Mouse (Mus musculus): ENCODE data around the gene Lipt2. TPM values are rescaled to one million over a fixed set of nuclear protein-coding genes. Genes with fewer than 3 reads are reported as not detected.

Gene Lipt2
- polyA plus RNA-seq, 1 experiment = 0.02 TPM

DNA sequence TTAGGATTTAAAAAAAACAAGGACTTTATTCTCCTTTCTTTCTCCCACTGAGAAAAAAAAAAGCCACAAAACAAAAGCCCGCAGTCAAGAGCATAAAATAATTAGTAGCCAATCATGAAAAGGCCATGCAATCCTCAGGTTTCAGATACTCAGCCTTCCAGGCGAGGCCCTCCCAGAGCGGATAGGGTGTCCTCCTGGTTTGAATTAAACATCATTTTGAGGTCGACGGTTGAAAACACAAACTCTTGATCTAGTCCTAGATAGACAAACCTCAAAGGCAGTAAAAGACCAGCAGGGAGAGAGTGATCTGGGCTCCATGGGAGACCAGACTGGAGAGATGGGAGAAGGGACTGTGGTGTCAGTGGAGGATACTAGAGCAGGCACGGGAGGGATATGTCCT is 45.8 kb downstream of the Lipt2 start:
- TF ChIP-seq GATA1 (IDR thresholded peaks at IDR 0.05; ENCODE audit: low read length) = no peak
- TF ChIP-seq TAL1 (IDR thresholded peaks at IDR 0.05; ENCODE audit: low read length) = no peak

GRCm38 (mm10) chr7:100206144-100206543 is 47.1 kb downstream of the Lipt2 start:
- Histone ChIP-seq H3K36me3 (ENCODE audit: control insufficient read depth) (no peaks in the 10 kb centered on the region), H3K9me3 (ENCODE audit: control insufficient read depth, low read length) (peaks cover 3% of the 10 kb centered on the region; the same call in 1 of the 2 replicates), H3K27me3 (ENCODE audit: control insufficient read depth) (peaks cover 4% of the 10 kb centered on the region; the same call in 1 of the 2 replicates), H3K4me3 (replicated peaks) (no peak overlapping the region), H3K4me1 (ENCODE audit: control insufficient read depth) (no peaks in the 10 kb centered on the region)
- no peak for TF ChIP-seq GATA1 (IDR thresholded peaks at IDR 0.05; ENCODE audit: low read length)
- no peak for TF ChIP-seq TAL1 (IDR thresholded peaks at IDR 0.05; ENCODE audit: low read length)

More for the DNA sequence above, 45.8 kb downstream of the Lipt2 start:
- Histone ChIP-seq H3K36me3 (ENCODE audit: control insufficient read depth) (no peaks in the 10 kb centered on the region), H3K27me3 (ENCODE audit: control insufficient read depth) (peaks cover 4% of the 10 kb centered on the region; the same call in 1 of the 2 replicates), H3K4me3 (replicated peaks) (no peak overlapping the region), H3K4me1 (ENCODE audit: control insufficient read depth) (no peaks in the 10 kb centered on the region), H3K9me3 (ENCODE audit: control insufficient read depth, low read length) (peaks cover 3% of the 10 kb centered on the region; the same call in 1 of the 2 replicates)

DNA sequence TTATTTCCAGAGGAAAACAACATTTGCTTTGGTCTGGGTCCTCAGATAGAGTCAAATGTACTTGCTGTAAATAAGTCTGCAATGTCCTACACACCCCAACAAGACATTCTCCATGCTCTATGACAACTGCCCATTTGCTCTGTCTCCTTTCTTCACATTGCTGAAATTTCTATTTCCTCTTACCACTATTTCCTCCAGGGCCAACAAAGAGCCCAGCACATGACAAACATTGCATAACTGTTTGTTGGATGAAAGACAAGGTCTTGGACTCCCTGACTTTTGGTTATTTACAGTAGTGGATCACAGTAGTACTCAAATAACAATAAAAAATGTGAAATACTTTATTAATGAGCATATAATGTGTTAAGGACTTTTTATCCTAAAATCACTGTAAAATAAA is 48.8 kb downstream of the Lipt2 start:
- no peaks in the 10 kb centered on the region for H3K27me3 ChIP-seq (ENCODE audit: control insufficient read depth)
- TF ChIP-seq GATA1 (IDR thresholded peaks at IDR 0.05; ENCODE audit: low read length) (no peak), TAL1 (IDR thresholded peaks at IDR 0.05; ENCODE audit: low read length) (no peak)
- no peaks in the 10 kb centered on the region for H3K9me3 ChIP-seq (ENCODE audit: control insufficient read depth, low read length)
- H3K4me1 ChIP-seq (ENCODE audit: control insufficient read depth) = no peaks in the 10 kb centered on the region
- no peaks in the 10 kb centered on the region for H3K36me3 ChIP-seq (ENCODE audit: control insufficient read depth)
- no peak overlapping the region for H3K4me3 ChIP-seq (replicated peaks)

Other genes with a start within 250 kb of the Lipt2 start
- 0.08 and 0.13 TPM in 2 replicates for gene Rnf169, start 178.8 kb upstream of the Lipt2 start, polyA plus RNA-seq (2012)
- not detected in 2 replicates for gene Chrdl2, start 153.1 kb upstream of the Lipt2 start, polyA plus RNA-seq (2012)
- 1.2 and 2.9 TPM in 2 replicates for gene Pold3, start 37.7 kb upstream of the Lipt2 start, polyA plus RNA-seq (2012)
- not detected in 2 replicates for gene Kcne3, start 17.2 kb downstream of the Lipt2 start, polyA plus RNA-seq (2012)
- 0.49 and 0.81 TPM in 2 replicates for gene Pgm2l1, start 68.1 kb downstream of the Lipt2 start, polyA plus RNA-seq (2012)
- gene P4ha3, start 126.2 kb downstream of the Lipt2 start, polyA plus RNA-seq (2012) = 0.02 TPM in 1 of 2 replicates, not detected in the other
- 3.1 and 5.1 TPM in 2 replicates for gene C2cd3, start 213.0 kb downstream of the Lipt2 start, polyA plus RNA-seq (2012)
- gene Ppme1, start 213.0 kb downstream of the Lipt2 start, polyA plus RNA-seq (2012) = 3.1 and 3.4 TPM in 2 replicates

Measured in erythroblast, embryonic 14.5 days (primary cell).